Mouse (Mus musculus): ENCODE measurements around the gene Mab21l3. TPM values are rescaled to one million over a fixed set of nuclear protein-coding genes. Genes with fewer than 3 reads are reported as not detected.

Gene Mab21l3
- polyA plus RNA-seq (2014; fragmentation: Illumina TruSeq; extraction: RNeasy Lipid Tissue Mini Kit (QIAGEN cat#74804); ENCODE audit: low read depth, low replicate concordance): not detected

DNA sequence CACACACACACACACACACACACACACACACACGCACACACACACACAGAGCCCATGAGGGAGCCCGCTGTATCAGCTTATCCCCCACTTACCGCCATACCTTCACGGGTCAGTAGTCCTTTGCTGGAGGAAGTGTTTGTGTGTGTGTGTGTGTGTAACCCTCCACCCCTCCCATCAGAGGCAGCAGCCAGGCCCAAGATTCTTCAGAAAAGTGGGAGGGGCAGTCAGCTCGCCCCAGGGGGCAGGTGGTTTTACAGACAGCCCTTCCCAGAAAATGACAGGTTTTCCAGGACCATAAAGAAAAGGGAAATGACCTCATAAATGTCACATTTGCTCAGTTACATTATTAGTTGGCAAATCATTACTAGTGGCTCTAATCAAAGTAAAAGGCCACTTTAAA lies at the start of gene Mab21l3:
TSS of gene Mab21l3 (minus strand) at position 144 of the 400 bp plus-strand sequence.

Other genes with a start within 250 kb of the Mab21l3 start
- 156 TPM for gene Atp1a1, start 244.3 kb downstream of the Mab21l3 start, polyA plus RNA-seq (2014; fragmentation: Illumina TruSeq; extraction: RNeasy Lipid Tissue Mini Kit (QIAGEN cat#74804); ENCODE audit: low read depth, low replicate concordance)
- 4.4 TPM for gene Slc22a15, start 75.5 kb upstream of the Mab21l3 start, polyA plus RNA-seq (2014; fragmentation: Illumina TruSeq; extraction: RNeasy Lipid Tissue Mini Kit (QIAGEN cat#74804); ENCODE audit: low read depth, low replicate concordance)
- not detected for gene Nhlh2, start 161.1 kb upstream of the Mab21l3 start, polyA plus RNA-seq (2014; fragmentation: Illumina TruSeq; extraction: RNeasy Lipid Tissue Mini Kit (QIAGEN cat#74804); ENCODE audit: low read depth, low replicate concordance)
- 1.7 TPM for gene Casq2, start 237.5 kb upstream of the Mab21l3 start, polyA plus RNA-seq (2014; fragmentation: Illumina TruSeq; extraction: RNeasy Lipid Tissue Mini Kit (QIAGEN cat#74804); ENCODE audit: low read depth, low replicate concordance)

All from adrenal gland, adult 10 weeks (tissue).